Mouse (Mus musculus): ENCODE data around the gene Tfap4.

The Tfap4 gene

GRCm38 (mm10) chr16:4559715-4560144, at the start of gene Tfap4:
TSS of gene Tfap4 (minus strand) at chr16:4559854.
- in situ Hi-C loops (cut with MboI, MseI), result loop anchor here (5.0 to 10.0 kb wide), 2 partner anchors 82 to 485 kb away; partner anchors contain the start of gene Trap1

- in situ Hi-C loops (cut with MboI, MseI), result loop anchor here (5.0 kb wide), 1 partner anchor 126 kb away; no protein-coding TSS in a partner anchor
These were observed 48.9 kb upstream of the Tfap4 start for GRCm38 (mm10) chr16:4608532-4609059.

GRCm38 (mm10) chr16:4607818-4608531, 48.3 kb upstream of the Tfap4 start:
- in situ Hi-C loops (cut with MboI, MseI), result loop anchor here (5.0 kb wide), 1 partner anchor 126 kb away; no protein-coding TSS in a partner anchor

- in situ Hi-C loops (cut with MboI, MseI), result loop anchor here (5.0 kb wide), 1 partner anchor 124 kb away; no protein-coding TSS in a partner anchor
These were observed 46.9 kb upstream of the Tfap4 start for GRCm38 (mm10) chr16:4606431-4607084.

- in situ Hi-C loops (cut with MboI, MseI), result loop anchor here (5.0 kb wide), 1 partner anchor 123 kb away; no protein-coding TSS in a partner anchor
These were observed 46.0 kb upstream of the Tfap4 start for GRCm38 (mm10) chr16:4605514-4606131.

GRCm38 (mm10) chr16:4604293-4604837, 44.7 kb upstream of the Tfap4 start:
- in situ Hi-C loops (cut with MboI, MseI), result no loop called here

- in situ Hi-C loops (cut with MboI, MseI), result no loop called here
These were observed 43.8 kb upstream of the Tfap4 start for GRCm38 (mm10) chr16:4603453-4603837.

- in situ Hi-C loops (cut with MboI, MseI), result no loop called here
These were observed 43.3 kb upstream of the Tfap4 start for GRCm38 (mm10) chr16:4602766-4603452.

GRCm38 (mm10) chr16:4602189-4602588, 42.5 kb upstream of the Tfap4 start:
- in situ Hi-C loops (cut with MboI, MseI), result no loop called here

GRCm38 (mm10) chr16:4600701-4601310, 41.2 kb upstream of the Tfap4 start:
- in situ Hi-C loops (cut with MboI, MseI), result no loop called here

GRCm38 (mm10) chr16:4599616-4600015, 40.0 kb upstream of the Tfap4 start:
- in situ Hi-C loops (cut with MboI, MseI), result no loop called here

- in situ Hi-C loops (cut with MboI, MseI), result no loop called here
These were observed 39.4 kb upstream of the Tfap4 start for GRCm38 (mm10) chr16:4598891-4599543.

- in situ Hi-C loops (cut with MboI, MseI), result no loop called here
These were observed 38.4 kb upstream of the Tfap4 start for GRCm38 (mm10) chr16:4598041-4598440.

GRCm38 (mm10) chr16:4597296-4597695, 37.6 kb upstream of the Tfap4 start:
- in situ Hi-C loops (cut with MboI, MseI), result no loop called here

GRCm38 (mm10) chr16:4596836-4597235, 37.2 kb upstream of the Tfap4 start:
- in situ Hi-C loops (cut with MboI, MseI), result no loop called here

- in situ Hi-C loops (cut with MboI, MseI), result no loop called here
These were observed 36.6 kb upstream of the Tfap4 start for GRCm38 (mm10) chr16:4596141-4596728.

- in situ Hi-C loops (cut with MboI, MseI), result no loop called here
These were observed 35.9 kb upstream of the Tfap4 start for GRCm38 (mm10) chr16:4595527-4595963.

- in situ Hi-C loops (cut with MboI, MseI), result no loop called here
These were observed 35.3 kb upstream of the Tfap4 start for GRCm38 (mm10) chr16:4594814-4595526.

All from regulatory T cell (primary cell).